Mouse (Mus musculus): ENCODE measurements around the gene Slc38a2. TPM values are rescaled to one million over a fixed set of nuclear protein-coding genes. Genes with fewer than 3 reads are reported as not detected.

Slc38a2 gene
- total RNA-seq, 2 experiments from 2014 or later: 80.6 to 101 TPM

- DNase-seq (ENCODE audit: low spot score in 2 of 2): peak in 1 of 2 experiments; percentile 36
Observed at GRCm38 (mm10) chr15:96697901-96698657, 1.5 kb downstream of the Slc38a2 start.

- no peak for DNase-seq (ENCODE audit: low spot score in 2 of 2)
Observed at GRCm38 (mm10) chr15:96696486-96697284, 2.8 kb downstream of the Slc38a2 start.

GRCm38 (mm10) chr15:96695455-96696421 is 3.8 kb downstream of the Slc38a2 start:
- peak in 1 of 2 experiments; percentile 50 for DNase-seq (ENCODE audit: low spot score in 2 of 2)

GRCm38 (mm10) chr15:96694988-96695387 is 4.5 kb downstream of the Slc38a2 start:
- no peak for DNase-seq (ENCODE audit: low spot score in 2 of 2)

- DNase-seq (ENCODE audit: low spot score in 2 of 2): peak in 1 of 2 experiments; percentile 19
Observed at GRCm38 (mm10) chr15:96693688-96694087, 5.8 kb downstream of the Slc38a2 start.

GRCm38 (mm10) chr15:96692401-96692800 is 7.1 kb downstream of the Slc38a2 start:
- DNase-seq (ENCODE audit: low spot score in 2 of 2): no peak

GRCm38 (mm10) chr15:96691381-96691780 is 8.1 kb downstream of the Slc38a2 start:
- DNase-seq (ENCODE audit: low spot score in 2 of 2): no peak

GRCm38 (mm10) chr15:96690829-96691228 is 8.7 kb downstream of the Slc38a2 start:
- DNase-seq (ENCODE audit: low spot score in 2 of 2): no peak

GRCm38 (mm10) chr15:96689919-96690318 is 9.6 kb downstream of the Slc38a2 start:
- no peak for DNase-seq (ENCODE audit: low spot score in 2 of 2)

- DNase-seq (ENCODE audit: low spot score in 2 of 2): no peak
Observed at GRCm38 (mm10) chr15:96688784-96689318, 10.7 kb downstream of the Slc38a2 start.

GRCm38 (mm10) chr15:96688036-96688435 is 11.5 kb downstream of the Slc38a2 start:
- no peak for DNase-seq (ENCODE audit: low spot score in 2 of 2)

GRCm38 (mm10) chr15:96687366-96687765 is 12.2 kb downstream of the Slc38a2 start:
- DNase-seq (ENCODE audit: low spot score in 2 of 2): no peak

GRCm38 (mm10) chr15:96686201-96687159 is 13.1 kb downstream of the Slc38a2 start:
- no peak for DNase-seq (ENCODE audit: low spot score in 2 of 2)

GRCm38 (mm10) chr15:96685273-96685672 is 14.3 kb downstream of the Slc38a2 start:
- DNase-seq (ENCODE audit: low spot score in 2 of 2): no peak

GRCm38 (mm10) chr15:96684132-96684830 is 15.2 kb downstream of the Slc38a2 start:
- DNase-seq (ENCODE audit: low spot score in 2 of 2): peak in 1 of 2 experiments; percentile 59

GRCm38 (mm10) chr15:96678871-96679773 is 20.4 kb downstream of the Slc38a2 start:
- DNase-seq (ENCODE audit: low spot score in 2 of 2): no peak

- peak in 1 of 2 experiments; percentile 42 for DNase-seq (ENCODE audit: low spot score in 2 of 2)
Observed at GRCm38 (mm10) chr15:96676518-96676917, 23.0 kb downstream of the Slc38a2 start.

- no peak for DNase-seq (ENCODE audit: low spot score in 2 of 2)
Observed at GRCm38 (mm10) chr15:96675744-96676143, 23.8 kb downstream of the Slc38a2 start.

All from gastrocnemius, postnatal 4 days (tissue).